Mouse (Mus musculus): Measurements from ENCODE around the gene Paxx.

GRCm38 (mm10) chr2:25463630-25464029 is 2.7 kb upstream of the Paxx start:
- TF ChIP-seq POLR2A (IDR thresholded peaks at IDR 0.05; ENCODE audit: low read depth, low read length) = no peak
- no peak for TF ChIP-seq CTCF (conservative IDR thresholded peaks at IDR 0.05; ENCODE audit: insufficient read depth, insufficient read length, low read depth, low read length)
